Mouse (Mus musculus) testis, adult 2 months (tissue): ENCODE measurements around the gene Zbtb34.

Experiments used
- CTCF ChIP-seq: fragments of 200-500 bp; IDR thresholded peaks from 2 replicates; pipeline ENCODE4 v1.5.1; 2012; ENCODE audit warnings: low read depth, mild to moderate bottlenecking, inconsistent platforms, low read length, moderate library complexity; ENCODE audit not compliant: control insufficient read depth, insufficient read depth, insufficient replicate concordance
- POLR2A ChIP-seq: fragments of 200-500 bp; IDR thresholded peaks from 2 replicates; pipeline ENCODE4 v1.6.1; 2012; ENCODE audit warnings: low read depth, mild to moderate bottlenecking, inconsistent platforms, low read length, moderate library complexity; ENCODE audit not compliant: control insufficient read depth

GRCm38 (mm10) chr2:33414019-33414418, 17.1 kb downstream of the Zbtb34 start:
- no peak for TF ChIP-seq CTCF
- TF ChIP-seq POLR2A, result no peak
